Mouse (Mus musculus): Measurements from ENCODE around the gene Kdsr.

- TF ChIP-seq CTCF (IDR thresholded peaks at IDR 0.05; ENCODE audit: borderline replicate concordance, extremely low read depth, insufficient read depth, insufficient read length) = no peak
- TF ChIP-seq POLR2A (IDR thresholded peaks at IDR 0.05; ENCODE audit: borderline replicate concordance, extremely low read depth, insufficient read depth, insufficient read length, poor library complexity, severe bottlenecking) = no peak
Observed at GRCm38 (mm10) chr1:106750656-106751055, 8.9 kb downstream of the Kdsr start.
